In the genomic region with DNA sequence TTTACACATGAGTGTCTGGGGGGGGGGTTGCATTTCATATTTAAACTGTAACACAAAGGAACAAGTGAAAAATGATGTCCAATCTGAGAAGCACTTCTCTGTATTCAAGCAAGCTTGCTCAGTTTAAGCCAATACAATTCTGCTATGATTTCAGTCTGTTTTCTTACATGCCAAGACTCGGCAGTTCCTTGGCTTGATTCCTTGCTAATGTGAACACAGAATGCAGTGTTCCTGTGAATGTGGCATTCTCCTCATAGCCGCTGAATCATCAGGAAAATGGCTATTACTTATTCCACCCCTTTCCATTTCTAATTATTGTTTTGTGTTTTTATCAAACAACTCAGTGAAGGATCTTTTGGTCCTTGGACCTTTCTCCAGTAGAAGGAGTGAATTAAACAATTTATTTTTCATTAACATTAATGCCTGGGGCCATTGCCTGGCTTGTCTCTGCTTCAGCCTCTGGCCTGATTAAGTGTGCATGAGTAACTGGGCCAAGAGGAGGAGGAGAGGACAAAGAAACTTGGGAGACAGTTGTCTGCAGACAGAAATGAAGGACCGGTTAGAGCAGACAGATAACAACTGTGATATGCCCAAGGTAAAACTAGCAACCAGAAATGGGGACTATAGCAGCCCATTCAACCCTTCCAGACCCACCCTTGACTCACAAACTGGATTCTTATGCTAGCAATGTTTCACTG, we compare ENCODE assay signal across 12 mouse cellular contexts.
DNase-seq lines count a peak whose midpoint lies in the region; ATAC-seq and TF ChIP-seq lines count a peak whose summit lies in the region.
"Had no signal": no experiment of that assay in that cellular context is flagged by ENCODE, and none has a peak within 500 bp of the region (broad histone marks: within the 10 kb centered on the region; RNA-seq: fewer than 3 reads in every experiment).

No protein-coding gene starts in this region.

- DNase-seq in hindbrain, postnatal 0 days (ENCODE audit: low spot score) = peak; percentile 64
- DNase-seq in hindbrain, embryonic 14.5 days (ENCODE audit: low spot score) = no peak
- DNase-seq in Muller cell, postnatal 12 days (ENCODE audit: inconsistent ontology term) = peak; percentile 84
- DNase-seq in cerebellum, adult 11-12 months = peak; percentile 55
- DNase-seq in layer of hippocampus, adult 8-10 months (ENCODE audit: low spot score in 2 of 2) = peak; percentile 29 to 57
- no peak for DNase-seq in kidney, adult 8-10 months
- no peak for DNase-seq in midbrain, embryonic 14.5 days
- DNase-seq: adrenal gland, postnatal 25 days; lung, adult 2 months had no signal

- 50% methylated on average over 3 of the region's 3 CpGs for WGBS in hindbrain, postnatal 0 days
- WGBS in hindbrain, embryonic 14.5 days = 75% methylated on average over 3 of the region's 3 CpGs
- WGBS in midbrain, embryonic 14.5 days = 88% methylated on average over 3 of the region's 3 CpGs

- no peaks in the 10 kb centered on the region for H3K27me3 ChIP-seq in hindbrain, postnatal 0 days (ENCODE audit: insufficient read depth, low read length)
- no peaks in the 10 kb centered on the region for H3K27me3 ChIP-seq in hindbrain, embryonic 14.5 days (ENCODE audit: control insufficient read depth, insufficient read depth, low read length)
- no peaks in the 10 kb centered on the region for H3K27me3 ChIP-seq in midbrain, embryonic 14.5 days (ENCODE audit: control insufficient read depth, insufficient read depth, low read length)
- H3K27me3 ChIP-seq: hindbrain, embryonic 13.5 days; midbrain, embryonic 15.5 days had no signal

- H3K4me2 ChIP-seq in hindbrain, postnatal 0 days (ENCODE audit: low read depth, low read length) = no peak overlapping the region
- no peak overlapping the region for H3K4me2 ChIP-seq in hindbrain, embryonic 14.5 days (replicated peaks)
- no peak overlapping the region for H3K4me2 ChIP-seq in midbrain, embryonic 14.5 days (ENCODE audit: low read length)
- H3K4me2 ChIP-seq: heart, embryonic 11.5 days; hindbrain, embryonic 13.5 days; midbrain, embryonic 15.5 days had no signal

- TF ChIP-seq CTCF in hindbrain, postnatal 0 days (IDR thresholded peaks at IDR 0.05; ENCODE audit: low read depth) = no peak

- H3K36me3 ChIP-seq in hindbrain, postnatal 0 days (ENCODE audit: insufficient read depth, low read length) = no peaks in the 10 kb centered on the region
- H3K36me3 ChIP-seq in hindbrain, embryonic 14.5 days (replicated peaks; ENCODE audit: control insufficient read depth, insufficient read depth) = no peaks in the 10 kb centered on the region
- no peaks in the 10 kb centered on the region for H3K36me3 ChIP-seq in midbrain, embryonic 14.5 days (ENCODE audit: control insufficient read depth, insufficient read depth, low read length)
- H3K36me3 ChIP-seq: hindbrain, embryonic 13.5 days; midbrain, embryonic 15.5 days had no signal

- ATAC-seq in hindbrain, postnatal 0 days = peak; percentile 66; the same call in 1 of the 2 replicates
- ATAC-seq in hindbrain, embryonic 14.5 days (ENCODE audit: low FRiP score) = no peak
- no peak for ATAC-seq in midbrain, embryonic 14.5 days (ENCODE audit: low FRiP score, low TSS enrichment)
- ATAC-seq: midbrain, embryonic 15.5 days had no signal

- H3K9me3 ChIP-seq in hindbrain, postnatal 0 days (ENCODE audit: low read length) = no peaks in the 10 kb centered on the region
- H3K9me3 ChIP-seq in hindbrain, embryonic 14.5 days (ENCODE audit: control insufficient read depth, low read length) = no peaks in the 10 kb centered on the region
- no peaks in the 10 kb centered on the region for H3K9me3 ChIP-seq in midbrain, embryonic 14.5 days (ENCODE audit: control insufficient read depth, low read length)
- H3K9me3 ChIP-seq: hindbrain, embryonic 13.5 days; midbrain, embryonic 15.5 days had no signal

- peak overlapping the region; percentile 27; the same call in 1 of the 2 replicates for H3K27ac ChIP-seq in hindbrain, postnatal 0 days
- H3K27ac ChIP-seq in hindbrain, embryonic 14.5 days = no peak overlapping the region
- H3K27ac ChIP-seq in midbrain, embryonic 14.5 days (replicated peaks; ENCODE audit: low read depth, low read length) = no peak overlapping the region
- H3K27ac ChIP-seq: hindbrain, embryonic 13.5 days; midbrain, embryonic 15.5 days had no signal

- H3K4me1 ChIP-seq in hindbrain, postnatal 0 days (ENCODE audit: insufficient read depth, low read length) = 0 out of 2 replicates have a peak, but pooled peaks cover 5% of the 10 kb centered on the region
- H3K4me1 ChIP-seq in hindbrain, embryonic 14.5 days (replicated peaks; ENCODE audit: control insufficient read depth, insufficient read depth, low read length) = no peaks in the 10 kb centered on the region
- H3K4me1 ChIP-seq in midbrain, embryonic 14.5 days (ENCODE audit: control insufficient read depth, insufficient read depth, low read length) = no peaks in the 10 kb centered on the region
- H3K4me1 ChIP-seq: hindbrain, embryonic 13.5 days; midbrain, embryonic 15.5 days had no signal

- no peak overlapping the region for H3K9ac ChIP-seq in hindbrain, postnatal 0 days (replicated peaks; ENCODE audit: low read length)
- H3K9ac ChIP-seq in hindbrain, embryonic 14.5 days = no peak overlapping the region
- no peak overlapping the region for H3K9ac ChIP-seq in midbrain, embryonic 14.5 days (replicated peaks; ENCODE audit: low read length)
- H3K9ac ChIP-seq: hindbrain, embryonic 13.5 days; midbrain, embryonic 15.5 days had no signal

- H3K4me3 ChIP-seq in hindbrain, postnatal 0 days (ENCODE audit: low read length) = no peak overlapping the region
- no peak overlapping the region for H3K4me3 ChIP-seq in hindbrain, embryonic 14.5 days (replicated peaks; ENCODE audit: low read length)
- no peak overlapping the region for H3K4me3 ChIP-seq in midbrain, embryonic 14.5 days (replicated peaks; ENCODE audit: low read depth, low read length)
- H3K4me3 ChIP-seq: hindbrain, embryonic 13.5 days; midbrain, embryonic 15.5 days had no signal

Comparison
In these comparisons a context has a peak if more than half of its experiments do, and no peak if none do; other contexts are left out.
1. DNase-seq: peak in hindbrain, postnatal 0 days (single experiment), Muller cell, postnatal 12 days (single experiment), cerebellum, adult 11-12 months (single experiment) and layer of hippocampus, adult 8-10 months (2 of 2); none in hindbrain, embryonic 14.5 days (single experiment), kidney, adult 8-10 months (0 of 2) and midbrain, embryonic 14.5 days (single experiment).